Mouse (Mus musculus): Measurements from ENCODE around the gene Cntn5.
A peak's percentile ranks its signal among the peaks of the same experiment; 100 is the strongest.

Cntn5 gene

GRCm38 (mm10) chr9:10229716-10230115 lies 674.9 kb downstream of the Cntn5 start:
- DNase-seq (ENCODE audit: low spot score in 2 of 2): peak; percentile 34 to 54

- peak; percentile 31 to 35 for DNase-seq (ENCODE audit: low spot score in 2 of 2)
Measured at GRCm38 (mm10) chr9:10226013-10226412, 678.6 kb downstream of the Cntn5 start.

- no peak for DNase-seq (ENCODE audit: low spot score in 2 of 2)
Measured at GRCm38 (mm10) chr9:10186063-10186462, 718.5 kb downstream of the Cntn5 start.

GRCm38 (mm10) chr9:10170526-10170925 lies 734.0 kb downstream of the Cntn5 start:
- no peak for DNase-seq (ENCODE audit: low spot score in 2 of 2)

GRCm38 (mm10) chr9:10121350-10122057 lies 783.1 kb downstream of the Cntn5 start:
- no peak for DNase-seq (ENCODE audit: low spot score in 2 of 2)

- no peak for DNase-seq (ENCODE audit: low spot score in 2 of 2)
Measured at GRCm38 (mm10) chr9:10116581-10116980, 788.0 kb downstream of the Cntn5 start.

GRCm38 (mm10) chr9:10109156-10109555 lies 795.4 kb downstream of the Cntn5 start:
- no peak for DNase-seq (ENCODE audit: low spot score in 2 of 2)

- no peak for DNase-seq (ENCODE audit: low spot score in 2 of 2)
Measured at GRCm38 (mm10) chr9:10107861-10108260, 796.7 kb downstream of the Cntn5 start.

- DNase-seq (ENCODE audit: low spot score in 2 of 2): no peak
Measured at GRCm38 (mm10) chr9:10101812-10102440, 802.6 kb downstream of the Cntn5 start.

- DNase-seq (ENCODE audit: low spot score in 2 of 2): no peak
Measured at GRCm38 (mm10) chr9:10076282-10076681, 828.3 kb downstream of the Cntn5 start.

- DNase-seq (ENCODE audit: low spot score in 2 of 2): no peak
Measured at GRCm38 (mm10) chr9:10073401-10073800, 831.2 kb downstream of the Cntn5 start.

GRCm38 (mm10) chr9:10072860-10073259 lies 831.7 kb downstream of the Cntn5 start:
- no peak for DNase-seq (ENCODE audit: low spot score in 2 of 2)

- DNase-seq (ENCODE audit: low spot score in 2 of 2): no peak
Measured at GRCm38 (mm10) chr9:10071271-10071670, 833.3 kb downstream of the Cntn5 start.

- DNase-seq (ENCODE audit: low spot score in 2 of 2): no peak
Measured at GRCm38 (mm10) chr9:10044969-10045789, 859.4 kb downstream of the Cntn5 start.

- peak in 1 of 2 experiments; percentile 16 for DNase-seq (ENCODE audit: low spot score in 2 of 2)
Measured at GRCm38 (mm10) chr9:10043001-10043400, 861.6 kb downstream of the Cntn5 start.

GRCm38 (mm10) chr9:10015129-10015528 lies 889.4 kb downstream of the Cntn5 start:
- no peak for DNase-seq (ENCODE audit: low spot score in 2 of 2)

GRCm38 (mm10) chr9:9984028-9984427 lies 920.5 kb downstream of the Cntn5 start:
- DNase-seq (ENCODE audit: low spot score in 2 of 2): no peak

- no peak for DNase-seq (ENCODE audit: low spot score in 2 of 2)
Measured at GRCm38 (mm10) chr9:9983220-9983619, 921.4 kb downstream of the Cntn5 start.

GRCm38 (mm10) chr9:9965370-9965769 lies 939.2 kb downstream of the Cntn5 start:
- DNase-seq (ENCODE audit: low spot score in 2 of 2): no peak

- DNase-seq (ENCODE audit: low spot score in 2 of 2): no peak
Measured at GRCm38 (mm10) chr9:9960610-9961172, 943.9 kb downstream of the Cntn5 start.

GRCm38 (mm10) chr9:9949346-9949745 lies 955.2 kb downstream of the Cntn5 start:
- DNase-seq (ENCODE audit: low spot score in 2 of 2): no peak

GRCm38 (mm10) chr9:9944872-9945271 lies 959.7 kb downstream of the Cntn5 start:
- no peak for DNase-seq (ENCODE audit: low spot score in 2 of 2)
